8 mouse cellular contexts compared by ENCODE assay signal in the genomic region with DNA sequence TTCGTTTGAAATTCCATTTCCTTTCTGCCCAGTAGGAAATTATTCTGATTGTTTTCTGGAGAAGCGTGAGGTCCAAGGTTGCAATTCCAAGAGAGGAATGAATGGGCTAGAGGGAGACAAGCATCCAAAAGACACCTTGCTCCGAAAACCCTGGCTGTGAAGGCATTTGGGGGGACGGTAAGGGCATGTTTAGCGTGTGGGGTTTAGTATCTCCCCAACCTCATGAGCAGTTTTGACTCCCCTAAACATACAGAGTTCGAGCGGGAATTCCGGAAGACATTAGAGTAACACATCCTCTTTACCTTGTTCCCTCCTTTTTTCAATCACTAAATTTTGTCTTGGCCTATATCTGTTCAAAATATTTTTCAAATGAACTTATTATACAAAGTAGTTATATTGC. TPM values are rescaled to one million over a fixed set of nuclear protein-coding genes. Genes with fewer than 3 reads are reported as not detected.
DNase-seq lines count a peak whose midpoint lies in the region; ATAC-seq and TF ChIP-seq lines count a peak whose summit lies in the region.

No protein-coding gene starts in this region.

- no peaks in the 10 kb centered on the region for H3K36me3 ChIP-seq in embryonic facial prominence, embryonic 14.5 days (ENCODE audit: control insufficient read depth, insufficient read depth, low read length)
- no peaks in the 10 kb centered on the region for H3K36me3 ChIP-seq in hindbrain, embryonic 16.5 days (ENCODE audit: control insufficient read depth, insufficient read depth, low read length)
- no peaks in the 10 kb centered on the region for H3K36me3 ChIP-seq in midbrain, postnatal 0 days (ENCODE audit: insufficient read depth, low read length)

- no peaks in the 10 kb centered on the region for H3K9me3 ChIP-seq in embryonic facial prominence, embryonic 14.5 days (ENCODE audit: control insufficient read depth, low read length)
- H3K9me3 ChIP-seq in hindbrain, embryonic 16.5 days (ENCODE audit: control insufficient read depth, low read length) = no peaks in the 10 kb centered on the region
- no peaks in the 10 kb centered on the region for H3K9me3 ChIP-seq in midbrain, postnatal 0 days (ENCODE audit: low read length)

- H3K4me1 ChIP-seq in embryonic facial prominence, embryonic 14.5 days (ENCODE audit: control insufficient read depth, insufficient read depth, low read length) = peaks cover 41% of the 10 kb centered on the region
- peaks cover 36% of the 10 kb centered on the region for H3K4me1 ChIP-seq in hindbrain, embryonic 16.5 days (ENCODE audit: control insufficient read depth, insufficient read depth, low read depth, low read length)
- no peaks in the 10 kb centered on the region for H3K4me1 ChIP-seq in midbrain, postnatal 0 days (ENCODE audit: insufficient read depth, low read length)

- peak overlapping the region; percentile 91 for H3K4me2 ChIP-seq in embryonic facial prominence, embryonic 14.5 days (ENCODE audit: low read depth, low read length)
- H3K4me2 ChIP-seq in hindbrain, embryonic 16.5 days (ENCODE audit: low read length) = peak overlapping the region; percentile 98
- H3K4me2 ChIP-seq in midbrain, postnatal 0 days (ENCODE audit: low read depth, low read length, poor library complexity, severe bottlenecking) = peak overlapping the region; percentile 97

- no peak for DNase-seq in left cerebral cortex, adult 2 months (ENCODE audit: extremely low spot score in 1 of 2, low spot score in 2 of 2)
- no peak for DNase-seq in left cerebral cortex, postnatal 4 days
- DNase-seq in embryonic facial prominence, embryonic 14.5 days (ENCODE audit: low spot score) = no peak
- no peak for DNase-seq in midbrain, postnatal 0 days (ENCODE audit: low spot score)
- DNase-seq in layer of hippocampus, adult 9-11 months = no peak
- DNase-seq in left cerebral cortex, adult 8-10 months (ENCODE audit: low spot score in 2 of 2) = no peak
- DNase-seq in frontal cortex, postnatal 14 days (ENCODE audit: low spot score in 2 of 2) = no peak

- TF ChIP-seq CTCF in left cerebral cortex, adult 2 months (IDR thresholded peaks at IDR 0.05) = no peak
- TF ChIP-seq CTCF in midbrain, postnatal 0 days (IDR thresholded peaks at IDR 0.05) = no peak

- no peak for ATAC-seq in embryonic facial prominence, embryonic 14.5 days (ENCODE audit: low read depth)
- no peak for ATAC-seq in hindbrain, embryonic 16.5 days
- no peak for ATAC-seq in midbrain, postnatal 0 days (ENCODE audit: low FRiP score)

- H3K9ac ChIP-seq in embryonic facial prominence, embryonic 14.5 days (ENCODE audit: low read depth, low read length) = peak overlapping the region; percentile 76
- H3K9ac ChIP-seq in hindbrain, embryonic 16.5 days (ENCODE audit: low read depth, low read length) = peak overlapping the region; percentile 85; the same call in 1 of the 2 replicates
- peak overlapping the region; percentile 64; the same call in 1 of the 2 replicates for H3K9ac ChIP-seq in midbrain, postnatal 0 days (replicated peaks; ENCODE audit: low read length, poor library complexity, severe bottlenecking)

- WGBS in embryonic facial prominence, embryonic 14.5 days = under 1% methylated on average over 8 of the region's 8 CpGs
- 0% methylated on average over 8 of the region's 8 CpGs for WGBS in hindbrain, embryonic 16.5 days
- WGBS in midbrain, postnatal 0 days = 0% methylated on average over 8 of the region's 8 CpGs

- intact Hi-C loops in left cerebral cortex, adult 2 months (cut with DNase I) = loop anchor here (1.0 to 10.0 kb wide), 6 partner anchors 79 to 432 kb away; no protein-coding TSS in a partner anchor
- intact Hi-C loops in left cerebral cortex, postnatal 4 days (cut with DNase I) = loop anchor here (5.0 to 10.0 kb wide), 4 partner anchors 110 to 422 kb away; no protein-coding TSS in a partner anchor

- H3K27ac ChIP-seq in left cerebral cortex, adult 2 months = peak overlapping the region; percentile 96
- H3K27ac ChIP-seq in embryonic facial prominence, embryonic 14.5 days (replicated peaks; ENCODE audit: low read depth, low read length) = peak overlapping the region; percentile 94
- H3K27ac ChIP-seq in hindbrain, embryonic 16.5 days (ENCODE audit: low read depth, low read length) = peak overlapping the region; percentile 88
- peak overlapping the region; percentile 65; the same call in 1 of the 2 replicates for H3K27ac ChIP-seq in midbrain, postnatal 0 days (ENCODE audit: low read depth, low read length)

- H3K27me3 ChIP-seq in embryonic facial prominence, embryonic 14.5 days (replicated peaks; ENCODE audit: control insufficient read depth, insufficient read depth, low read length) = 0 out of 2 replicates have a peak, but pooled peaks cover 3% of the 10 kb centered on the region
- peaks cover 33% of the 10 kb centered on the region for H3K27me3 ChIP-seq in hindbrain, embryonic 16.5 days (replicated peaks; ENCODE audit: control insufficient read depth, insufficient read depth, low read length)
- peaks cover 39% of the 10 kb centered on the region for H3K27me3 ChIP-seq in midbrain, postnatal 0 days (ENCODE audit: insufficient read depth, low read length)

- peak overlapping the region; percentile 79 for H3K4me3 ChIP-seq in left cerebral cortex, adult 2 months
- peak overlapping the region; percentile 48 for H3K4me3 ChIP-seq in embryonic facial prominence, embryonic 14.5 days (ENCODE audit: low read depth, low read length)
- H3K4me3 ChIP-seq in hindbrain, embryonic 16.5 days (ENCODE audit: low read length) = peak overlapping the region; percentile 71
- peak overlapping the region; percentile 65 for H3K4me3 ChIP-seq in midbrain, postnatal 0 days (ENCODE audit: low read depth, low read length)

RNA-seq across cellular contexts. Expression of gene Hes1, which starts 0.4 kb away (rescaled TPM):
- total RNA-seq in left cerebral cortex, adult 2 months (2021) = 10 to 100 TPM; 20.2 to 21.8 TPM
- total RNA-seq in left cerebral cortex, postnatal 4 days (2021) = 10 to 100 TPM; 15.9 to 19.1 TPM
- polyA plus RNA-seq in embryonic facial prominence, embryonic 14.5 days (2014; fragmentation: Nextera tagmentation; extraction: Ambion mirVana) = 49.8 and 53.5 TPM in 2 replicates
- polyA plus RNA-seq in hindbrain, embryonic 16.5 days (2015; fragmentation: Nextera tagmentation; extraction: Ambion mirVana) = 8.4 and 8.5 TPM in 2 replicates
- 10.2 and 10.3 TPM in 2 replicates for total RNA-seq in midbrain, postnatal 0 days (2014; rRNA removed)
- polyA plus RNA-seq in midbrain, postnatal 0 days (2015; fragmentation: Nextera tagmentation; extraction: Ambion mirVana) = 9.2 and 13.0 TPM in 2 replicates
- total RNA-seq in left cerebral cortex, adult 8-10 months (2022) = 10 to 100 TPM; 18.0 to 23.5 (median 18.5) TPM
